Mouse (Mus musculus): ENCODE data around the gene Zfp385a. TPM values are rescaled to one million over a fixed set of nuclear protein-coding genes. Genes with fewer than 3 reads are reported as not detected.

The Zfp385a gene
- polyA plus RNA-seq (2012; rRNA removed), result 9.9 and 15.6 TPM in 2 replicates

DNA sequence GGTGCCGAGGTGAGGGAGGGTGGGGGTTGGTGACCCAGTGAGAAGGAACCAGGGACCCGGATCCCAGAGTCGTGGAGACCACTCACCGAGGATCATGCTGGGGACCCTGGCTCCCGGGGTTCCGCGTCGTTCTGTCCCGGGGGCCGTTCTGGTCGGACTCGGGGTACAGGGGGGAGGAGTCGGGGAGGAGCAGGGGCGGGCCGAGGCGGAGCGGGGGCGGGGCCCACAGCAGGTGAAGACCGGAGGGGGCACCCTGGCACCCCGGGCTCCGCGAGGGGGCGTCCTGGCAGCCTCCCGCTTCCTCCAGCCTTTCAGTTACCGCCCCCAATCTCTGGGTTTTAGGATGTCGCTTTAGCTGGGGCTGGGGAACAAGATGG, at the start of gene Zfp385a:
Gene Zfp385a, minus strand, starts transcription at position 133 of the 377 bp plus-strand sequence.
- no peak for DNase-seq (ENCODE audit: low spot score)

DNA sequence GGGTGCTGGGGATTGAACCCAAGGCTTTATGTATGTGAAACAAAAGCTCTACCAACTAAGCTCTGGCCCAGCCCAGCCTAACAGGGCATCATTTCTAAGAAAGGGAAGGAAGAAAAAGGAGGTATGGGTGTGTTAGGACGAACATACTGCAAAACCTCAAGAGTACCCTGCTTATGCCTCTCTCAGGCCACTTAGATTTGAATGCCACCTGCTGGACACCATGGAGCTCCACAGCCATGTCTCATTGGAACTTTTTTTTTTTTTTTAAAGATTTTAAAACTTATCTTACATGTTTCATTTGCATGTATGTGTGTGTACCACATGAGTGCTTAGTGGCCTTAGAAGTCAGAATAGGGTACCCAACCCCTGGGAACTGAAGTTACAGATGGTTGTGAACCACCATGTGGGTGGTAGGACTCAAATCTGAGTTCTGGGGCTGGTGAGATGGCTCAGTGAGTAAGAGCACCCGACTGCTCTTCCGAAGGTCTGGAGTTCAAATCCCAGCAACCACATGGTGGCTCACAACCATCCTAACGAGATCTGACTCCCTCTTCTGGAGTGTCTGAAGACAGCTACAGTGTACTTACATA, 48.8 kb upstream of the Zfp385a start:
- no peak for DNase-seq (ENCODE audit: low spot score)

DNA sequence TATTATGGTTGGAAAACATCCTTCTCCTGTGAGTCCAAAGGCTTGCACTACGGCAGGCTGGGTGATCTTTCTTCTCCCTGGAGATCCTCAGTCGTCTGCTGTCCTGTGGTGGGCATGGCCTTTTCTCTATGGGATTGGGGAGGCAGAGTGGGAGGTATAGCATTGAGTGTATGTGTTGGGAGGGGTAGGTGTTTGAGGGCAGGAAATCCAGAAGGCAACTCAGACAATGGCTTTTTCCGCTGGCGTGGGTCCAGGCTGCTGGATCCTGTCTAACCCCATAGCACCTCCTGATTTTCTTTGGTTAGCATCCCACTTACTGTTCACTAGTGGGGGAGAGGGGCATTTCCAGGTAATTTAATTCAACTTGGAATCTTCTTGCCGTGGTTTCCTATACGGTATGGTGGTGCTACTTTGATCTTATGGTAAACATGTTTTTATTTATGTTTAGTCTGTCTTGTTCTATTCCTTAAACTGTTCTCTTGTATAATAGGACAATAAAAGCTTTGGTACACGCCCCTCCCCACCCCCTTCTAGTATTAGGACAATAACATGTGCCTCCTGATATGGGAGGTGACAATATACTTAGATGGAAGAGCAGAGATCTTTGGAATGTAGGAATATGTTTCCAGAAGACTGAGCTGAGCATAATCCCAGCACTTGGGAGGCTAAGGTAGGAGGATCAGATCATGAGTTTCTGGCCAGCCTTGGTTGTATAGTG, 44.0 kb upstream of the Zfp385a start:
- no peak for DNase-seq (ENCODE audit: low spot score)

GRCm38 (mm10) chr15:103382795-103383406, 43.0 kb upstream of the Zfp385a start:
- no peak for DNase-seq (ENCODE audit: low spot score)

GRCm38 (mm10) chr15:103382075-103382474, 42.2 kb upstream of the Zfp385a start:
- no peak for DNase-seq (ENCODE audit: low spot score)

DNA sequence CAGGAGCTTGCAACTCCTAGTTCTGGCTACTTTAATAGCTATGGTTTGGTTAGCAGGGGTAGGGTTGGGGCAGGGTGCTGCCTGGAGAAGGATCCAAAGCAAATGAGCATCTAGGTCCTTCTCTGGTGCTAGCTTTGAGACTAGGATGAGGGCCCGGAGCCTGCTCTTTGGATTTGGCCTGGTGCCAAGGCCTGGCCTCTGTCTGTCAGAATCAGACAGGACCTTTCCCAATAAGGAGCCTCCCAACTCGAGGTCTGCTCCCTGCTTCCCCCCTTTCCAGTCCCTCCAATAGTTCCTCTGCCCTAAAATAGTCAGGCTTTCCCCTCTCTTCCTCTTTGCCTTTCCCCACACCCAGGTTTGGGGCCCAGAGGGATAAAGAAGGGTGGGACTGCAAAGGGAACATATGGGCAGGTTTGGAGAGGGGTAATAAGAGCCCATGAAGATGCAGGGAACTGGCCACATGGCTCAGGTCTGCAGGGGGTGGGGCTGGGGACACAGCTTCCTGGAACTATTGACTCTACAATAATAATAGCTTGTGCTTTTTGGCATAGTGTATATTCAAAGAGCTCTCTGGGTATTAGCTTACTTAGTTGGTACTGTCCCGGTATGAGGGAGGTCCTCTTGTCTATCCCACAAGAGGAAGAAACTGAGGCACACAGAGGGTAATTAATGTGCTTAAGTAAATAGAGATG, 38.9 kb upstream of the Zfp385a start:
- no peak for DNase-seq (ENCODE audit: low spot score)

DNA sequence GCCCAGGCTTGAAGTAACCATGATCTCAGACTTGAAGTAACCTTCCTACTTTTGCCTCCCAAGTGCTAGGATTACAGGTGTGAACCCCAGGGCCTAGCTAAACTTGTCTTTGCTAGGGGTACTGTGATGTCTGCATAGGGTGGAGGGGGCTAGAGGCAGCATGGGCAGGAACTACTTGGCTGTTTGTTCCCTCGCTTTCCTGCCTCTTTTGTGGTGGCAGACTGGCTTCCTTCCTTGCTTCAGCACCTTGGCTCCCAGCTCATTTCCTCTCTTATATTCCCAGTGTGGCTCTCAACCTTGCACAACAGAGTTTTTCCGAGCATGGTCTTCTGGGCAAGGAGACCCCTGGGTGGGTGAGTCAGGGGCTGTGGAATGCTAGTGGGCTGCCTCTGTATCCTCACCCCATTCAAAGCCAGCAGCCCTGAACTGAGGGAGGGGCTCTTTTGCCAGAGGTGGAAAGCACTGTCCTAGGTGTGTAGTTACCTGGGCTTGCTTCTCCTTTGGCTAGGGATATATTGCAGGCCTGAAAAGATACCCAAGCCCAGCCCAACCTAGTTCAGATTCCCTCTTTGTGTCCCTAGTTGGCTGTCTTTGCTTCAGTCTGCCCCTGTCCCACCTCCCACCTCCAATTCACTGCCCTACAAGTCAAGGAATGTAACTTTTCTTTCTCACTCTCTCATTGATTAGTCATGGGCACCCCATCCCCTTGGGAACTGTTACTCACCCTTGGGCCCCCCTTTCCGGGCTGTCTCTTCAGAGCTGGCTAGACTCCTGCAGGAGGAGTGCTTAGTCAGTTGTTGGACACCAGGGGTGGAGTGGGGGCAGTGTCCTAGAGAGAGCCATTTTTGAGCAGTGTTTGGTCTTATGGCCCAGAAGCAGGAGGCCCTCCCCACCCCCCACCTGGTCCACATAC, 38.1 kb upstream of the Zfp385a start:
- no peak for DNase-seq (ENCODE audit: low spot score)

GRCm38 (mm10) chr15:103376837-103377269, 37.0 kb upstream of the Zfp385a start:
- no peak for DNase-seq (ENCODE audit: low spot score)

DNA sequence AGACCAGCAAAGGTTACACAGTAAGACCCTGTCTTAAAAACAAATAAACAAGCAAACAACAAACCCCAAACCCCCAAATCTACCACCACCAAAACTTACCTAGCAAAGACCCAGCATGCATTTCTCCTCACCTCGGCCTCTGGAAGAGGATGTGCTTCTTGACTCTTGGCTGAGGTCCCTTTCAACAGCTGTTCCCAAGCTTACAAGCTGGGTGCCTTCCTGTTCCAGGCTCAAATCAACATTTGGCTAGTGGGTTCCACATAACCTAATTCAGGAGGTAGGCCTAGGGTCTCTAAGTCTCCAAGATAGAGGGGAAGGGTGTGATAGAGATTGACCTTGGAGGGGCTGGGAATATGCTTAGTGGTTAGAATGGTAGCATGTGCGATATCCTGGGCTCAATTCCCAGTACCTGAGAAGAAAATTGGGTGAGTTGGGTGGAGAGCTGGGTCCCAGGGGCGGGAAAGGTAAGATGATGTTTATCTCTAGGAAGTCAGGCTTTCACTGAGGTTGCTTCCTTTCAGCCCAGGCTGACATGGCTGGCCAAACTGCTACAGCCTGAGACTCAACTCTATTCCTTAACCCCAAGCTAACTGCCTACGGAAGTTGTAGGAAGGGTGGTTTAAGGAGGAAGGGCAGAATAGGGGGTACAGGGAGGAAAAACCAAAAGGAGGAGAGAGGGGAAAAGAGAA, 35.4 kb upstream of the Zfp385a start:
- DNase-seq (ENCODE audit: low spot score), result no peak

DNA sequence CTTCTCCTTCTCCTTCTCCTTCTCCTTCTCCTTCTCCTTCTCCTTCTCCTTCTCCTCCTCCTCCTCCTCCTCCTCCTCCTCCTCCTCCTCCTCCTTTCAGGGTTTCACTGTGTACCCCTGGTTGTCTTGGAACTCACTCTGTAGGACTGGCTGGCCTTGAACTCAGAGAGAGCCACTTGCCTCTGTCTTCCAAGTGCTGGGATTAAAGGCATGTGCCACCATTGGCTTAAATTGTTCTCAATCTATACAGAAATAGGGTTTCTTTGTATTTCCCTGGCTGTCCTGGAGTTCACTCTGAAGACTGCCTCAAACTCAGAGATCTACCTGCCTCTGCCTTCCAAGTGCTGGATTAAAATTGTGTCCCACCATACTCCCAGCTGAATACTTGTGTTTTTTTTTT, 32.6 kb upstream of the Zfp385a start:
- DNase-seq (ENCODE audit: low spot score), result no peak

- DNase-seq (ENCODE audit: low spot score), result no peak
Measured at GRCm38 (mm10) chr15:103371741-103372140, 31.8 kb upstream of the Zfp385a start.

GRCm38 (mm10) chr15:103371208-103371607, 31.3 kb upstream of the Zfp385a start:
- no peak for DNase-seq (ENCODE audit: low spot score)

DNA sequence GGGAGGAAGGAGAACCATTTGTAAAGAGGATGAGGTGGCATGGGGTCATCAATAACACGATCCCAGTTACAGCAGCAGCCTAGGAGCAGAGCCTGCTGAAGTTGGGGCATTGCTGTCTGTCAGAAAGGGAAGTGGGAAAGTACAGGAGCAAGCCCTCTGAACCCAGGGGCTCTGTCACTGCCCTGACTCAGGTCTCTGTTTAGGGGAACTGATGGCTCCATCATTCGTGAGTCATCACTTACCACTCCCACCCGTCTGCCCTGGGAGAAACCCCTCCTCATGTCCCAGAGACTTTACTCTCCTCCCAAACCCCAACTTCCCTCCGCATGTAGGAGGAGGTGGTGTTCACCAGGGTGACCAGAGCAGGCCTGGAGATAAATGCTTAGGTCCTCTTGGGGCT, 30.6 kb upstream of the Zfp385a start:
- DNase-seq (ENCODE audit: low spot score), result no peak

DNA sequence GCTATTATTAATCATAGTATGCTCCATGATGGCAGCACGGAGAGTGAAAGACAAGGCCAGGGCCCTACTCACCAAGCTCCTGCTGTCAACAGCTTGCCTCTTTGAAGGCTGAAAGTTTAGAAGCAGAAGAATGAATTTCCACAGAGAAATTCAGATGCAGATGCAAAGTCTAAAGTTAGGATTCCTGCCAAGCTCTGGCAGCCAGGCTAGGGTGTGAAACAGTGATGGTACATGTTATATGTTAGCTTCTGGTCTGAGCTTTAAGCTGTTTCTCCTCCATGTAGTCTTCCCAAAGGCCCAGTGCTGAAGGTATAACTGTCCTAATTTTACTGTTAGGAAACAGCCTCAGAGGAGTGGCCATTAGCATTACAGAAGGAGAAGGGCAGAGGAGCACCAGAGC, 29.2 kb upstream of the Zfp385a start:
- DNase-seq (ENCODE audit: low spot score), result no peak

GRCm38 (mm10) chr15:103368179-103368940, 28.5 kb upstream of the Zfp385a start:
- no peak for DNase-seq (ENCODE audit: low spot score)

GRCm38 (mm10) chr15:103366376-103367149, 26.7 kb upstream of the Zfp385a start, which contains the start of gene Itga5:
TSS of gene Itga5 (minus strand) at chr15:103366763.
- DNase-seq (ENCODE audit: low spot score), result peak; percentile 76

DNA sequence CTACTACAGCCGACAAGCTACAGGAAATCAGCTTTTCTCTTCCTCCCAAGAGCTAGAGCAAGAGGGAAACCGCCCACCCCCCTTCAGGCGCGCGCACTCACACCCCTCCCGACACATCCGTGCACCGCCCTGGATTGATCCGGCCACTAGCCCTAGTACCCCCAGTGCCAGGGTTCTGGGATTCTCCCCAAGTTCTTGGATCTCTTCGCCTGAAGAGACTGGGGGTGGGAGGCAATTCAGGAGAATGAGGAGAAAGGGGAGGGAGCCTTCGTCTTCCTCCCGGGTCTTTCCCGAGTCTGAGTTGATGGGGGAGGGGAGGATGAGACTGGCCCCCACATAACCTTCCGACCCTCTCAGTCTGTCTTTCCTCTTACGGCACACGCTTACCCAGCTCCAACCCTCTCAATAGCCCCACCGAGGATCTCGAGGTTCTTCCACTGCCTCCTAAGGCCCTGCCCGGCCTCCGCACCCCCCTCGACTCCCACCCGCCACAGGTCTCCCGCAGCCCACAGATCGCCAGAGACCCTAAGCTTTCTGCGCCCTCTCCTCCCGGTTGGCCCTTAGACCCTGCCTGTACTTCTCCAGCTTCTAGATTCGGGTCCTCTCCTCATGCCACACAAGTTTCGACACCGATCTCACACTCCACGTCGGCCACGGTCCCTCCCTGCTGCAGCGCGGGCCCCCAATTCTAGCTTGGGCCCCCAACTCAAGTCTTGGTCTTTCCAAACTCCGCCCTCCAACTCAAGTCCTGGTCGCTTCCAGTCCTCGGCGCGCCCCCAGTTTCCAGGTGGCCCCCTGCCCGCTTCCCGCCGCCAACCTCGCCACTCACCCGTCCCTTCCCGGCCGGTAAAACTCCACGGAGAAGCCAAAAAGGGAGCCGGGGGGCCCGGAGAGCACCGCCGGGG, 25.8 kb upstream of the Zfp385a start:
- DNase-seq (ENCODE audit: low spot score), result no peak

- DNase-seq (ENCODE audit: low spot score), result no peak
Measured at GRCm38 (mm10) chr15:103364761-103365160, 24.9 kb upstream of the Zfp385a start.

All from urinary bladder, adult 2 months (tissue).